Mouse (Mus musculus): ENCODE data around the gene Gss.

- TF ChIP-seq CTCF (IDR thresholded peaks at IDR 0.05; ENCODE audit: low read depth) (no peak), EP300 (IDR thresholded peaks at IDR 0.05; ENCODE audit: low read depth) (peak; percentile 29; the same call in 1 of the 2 replicates)
Measured at GRCm38 (mm10) chr2:155562209-155562608, 30.4 kb downstream of the Gss start.
